Mouse (Mus musculus) liver, embryonic 13.5 days (tissue): ENCODE measurements around the gene Rps16. TPM values are rescaled to one million over a fixed set of nuclear protein-coding genes. Genes with fewer than 3 reads are reported as not detected.

Experiments
- ATAC-seq: fragments of 200-750 bp; cut with Nextera tagmentation; 2 replicates; pipeline ENCODE4 v1.8.0; 2017; ENCODE audit warnings: low read depth, mild to moderate bottlenecking, moderate number of reproducible peaks, moderate library complexity
- DNase-seq: peaks from one replicate; pipeline ENCODE4 v3.0.0; 2022
- H3K27ac ChIP-seq: fragments of 300-500 bp; sonication (generic); 2 replicates; pipeline ENCODE4 v1.5.1; 2015; ENCODE audit warnings: moderate library complexity, mild to moderate bottlenecking, inconsistent platforms
- H3K27me3 ChIP-seq: fragments of 300-500 bp; sonication (generic); 2 replicates; pipeline ENCODE4 v1.6.1; 2015; ENCODE audit warnings: mild to moderate bottlenecking, inconsistent platforms
- H3K36me3 ChIP-seq: fragments of 300-500 bp; sonication (generic); 2 replicates; pipeline ENCODE4 v1.6.1; 2015; ENCODE audit warnings: mild to moderate bottlenecking, inconsistent platforms
- H3K4me1 ChIP-seq: fragments of 300-500 bp; sonication (generic); replicated peaks from 2 replicates; pipeline ENCODE4 v1.6.1; 2015; ENCODE audit warnings: inconsistent platforms
- H3K4me2 ChIP-seq: fragments of 300-500 bp; sonication (generic); 2 replicates; pipeline ENCODE4 v1.6.1; 2015; ENCODE audit warnings: inconsistent platforms, mild to moderate bottlenecking, moderate library complexity
- H3K4me3 ChIP-seq: fragments of 300-500 bp; sonication (generic); replicated peaks from 2 replicates; pipeline ENCODE4 v1.5.1; 2015; ENCODE audit warnings: mild to moderate bottlenecking, inconsistent platforms
- H3K9ac ChIP-seq: fragments of 300-500 bp; sonication (generic); 2 replicates; pipeline ENCODE4 v1.6.1; 2015; ENCODE audit warnings: mild to moderate bottlenecking, inconsistent platforms
- H3K9me3 ChIP-seq: fragments of 300-500 bp; sonication (generic); replicated peaks from 2 replicates; pipeline ENCODE4 v1.6.1; 2016; ENCODE audit warnings: inconsistent platforms
- WGBS: fragments of 180-500 bp; shearing (Covaris S2); methylation state at CpG from one replicate; pipeline ENCODE4 v1.1.7; 2015; ENCODE audit not compliant: insufficient replicate concordance; 5-methylcytosine and 5-hydroxymethylcytosine counted together
- polyA plus RNA-seq: library from polyadenylated mRNA; unstranded; fragments of >200 nt; fragmentation: Nextera tagmentation; extraction: Ambion mirVana; gene quantifications from 2 replicates; pipeline ENCODE4 v1.2.1, GENCODE M21; 2015

Gene Rps16
- polyA plus RNA-seq, 1 experiment from 2014 or later: 964 TPM

DNA sequence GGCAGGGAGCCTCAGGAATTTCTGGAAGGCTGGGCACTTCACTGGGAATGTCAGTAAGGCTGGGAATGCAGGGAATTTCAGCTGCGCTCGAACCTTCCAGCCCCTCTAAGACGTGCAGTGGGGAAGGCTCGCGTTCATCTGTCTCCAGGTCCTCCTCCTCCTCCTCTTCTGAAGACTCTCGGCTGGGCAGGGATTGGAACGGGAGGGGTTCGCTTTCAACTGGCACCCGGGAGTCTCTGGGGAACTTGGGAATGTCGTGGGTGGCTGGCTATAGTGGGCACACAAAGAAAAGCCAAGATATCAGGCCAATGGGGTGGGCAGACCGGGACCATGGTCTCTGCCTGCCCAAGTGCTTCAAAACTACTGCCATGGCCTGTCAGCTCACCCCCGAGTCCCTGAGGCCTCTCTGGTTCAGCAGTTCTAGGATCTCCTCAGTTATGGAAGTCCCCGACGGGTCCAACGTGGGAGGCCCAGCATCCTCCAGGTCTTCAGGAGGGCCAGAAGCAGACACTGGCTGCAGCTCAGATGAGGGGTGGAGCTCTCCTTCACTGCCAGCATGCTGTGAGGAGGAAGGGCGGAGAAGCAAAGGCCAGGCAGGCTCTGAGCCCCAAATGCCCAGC is 12.1 kb downstream of the Rps16 start:
- Histone ChIP-seq H3K9ac (no peak overlapping the region), H3K4me3 (no peak overlapping the region), H3K27ac (no peak overlapping the region), H3K36me3 (peaks cover 31% of the 10 kb centered on the region), H3K4me2 (no peak overlapping the region), H3K4me1 (peaks cover 16% of the 10 kb centered on the region), H3K27me3 (no peaks in the 10 kb centered on the region), H3K9me3 (no peaks in the 10 kb centered on the region)
- WGBS: 72% methylated on average over 16 of the region's 16 CpGs
- ATAC-seq (no peak), DNase-seq (no peak)

DNA sequence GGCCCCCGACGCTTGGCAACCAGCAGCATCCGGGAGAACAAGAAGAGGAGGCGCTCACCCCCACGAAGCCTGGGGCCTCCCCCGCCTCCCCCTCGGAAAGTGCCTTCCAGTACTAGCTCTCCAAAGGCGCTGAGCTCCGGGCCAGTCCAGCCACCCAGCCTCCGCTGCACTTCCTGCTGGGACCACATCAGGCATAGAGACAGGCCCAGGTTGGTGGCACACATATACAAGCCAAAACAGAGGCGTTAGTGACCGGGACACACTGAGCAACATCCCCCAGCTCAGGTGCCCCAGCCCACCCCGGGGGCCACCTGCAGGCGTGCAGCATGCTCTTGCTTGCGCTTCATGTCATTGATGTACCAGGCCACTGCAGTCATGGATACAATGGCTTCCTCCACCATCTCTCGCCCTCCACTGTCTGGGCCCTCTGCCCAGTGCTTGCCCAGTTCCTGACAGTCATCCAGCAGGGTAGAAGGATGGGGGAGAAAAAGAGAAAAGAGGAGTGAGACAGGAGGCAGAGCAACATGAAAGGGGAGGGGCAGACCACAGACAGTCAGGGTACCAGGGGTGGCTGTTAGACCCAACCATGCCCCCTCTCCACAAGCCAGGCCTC is 17.3 kb downstream of the Rps16 start:
- no peak overlapping the region for H3K4me2 ChIP-seq
- no peak overlapping the region for H3K9ac ChIP-seq
- H3K36me3 ChIP-seq: peaks cover 14% of the 10 kb centered on the region
- ATAC-seq (no peak), DNase-seq (no peak)
- H3K9me3 ChIP-seq: no peaks in the 10 kb centered on the region
- no peak overlapping the region for H3K27ac ChIP-seq
- no peak overlapping the region for H3K4me3 ChIP-seq
- peaks cover 28% of the 10 kb centered on the region for H3K4me1 ChIP-seq
- H3K27me3 ChIP-seq: peaks cover 18% of the 10 kb centered on the region; the same call in 1 of the 2 replicates
- 76% methylated on average over 16 of the region's 16 CpGs for WGBS

DNA sequence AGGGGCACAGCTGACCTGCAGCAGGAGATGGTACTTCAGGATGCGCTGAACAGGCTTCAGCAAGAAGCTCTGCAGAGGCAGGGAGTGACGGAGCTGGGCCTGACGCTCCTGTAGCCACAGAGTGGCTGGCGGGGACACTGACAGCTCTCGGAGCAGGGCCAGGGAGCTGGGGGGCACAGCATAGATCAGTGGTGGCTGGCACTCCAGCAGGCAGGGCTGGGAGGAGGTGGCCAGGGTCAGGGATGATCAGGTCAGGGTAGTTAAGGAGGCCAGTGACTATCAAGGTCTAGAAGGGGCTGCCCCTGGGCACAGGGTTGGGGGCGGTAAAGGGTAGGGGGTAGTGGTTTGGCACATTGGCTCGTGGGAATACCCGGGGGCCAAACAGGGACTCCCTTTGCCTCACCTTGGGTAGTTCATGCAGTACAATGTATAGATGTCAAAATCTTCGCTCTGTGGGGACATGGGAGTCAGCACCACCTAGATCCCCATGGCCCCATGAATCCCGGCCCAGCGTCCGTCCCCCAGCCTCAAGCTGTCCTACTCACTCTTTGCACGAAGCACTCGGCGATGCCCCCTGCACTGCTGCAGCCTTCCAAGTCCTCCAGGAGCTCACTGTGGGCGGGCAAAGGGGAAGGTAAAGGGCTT is 17.9 kb downstream of the Rps16 start:
- Histone ChIP-seq H3K36me3 (peaks cover 14% of the 10 kb centered on the region), H3K27me3 (peaks cover 18% of the 10 kb centered on the region; the same call in 1 of the 2 replicates), H3K4me2 (no peak overlapping the region), H3K4me1 (peaks cover 33% of the 10 kb centered on the region), H3K9ac (no peak overlapping the region), H3K27ac (no peak overlapping the region), H3K4me3 (no peak overlapping the region), H3K9me3 (no peaks in the 10 kb centered on the region)
- DNase-seq (no peak), ATAC-seq (no peak)
- WGBS: 73% methylated on average over 16 of the region's 16 CpGs

DNA sequence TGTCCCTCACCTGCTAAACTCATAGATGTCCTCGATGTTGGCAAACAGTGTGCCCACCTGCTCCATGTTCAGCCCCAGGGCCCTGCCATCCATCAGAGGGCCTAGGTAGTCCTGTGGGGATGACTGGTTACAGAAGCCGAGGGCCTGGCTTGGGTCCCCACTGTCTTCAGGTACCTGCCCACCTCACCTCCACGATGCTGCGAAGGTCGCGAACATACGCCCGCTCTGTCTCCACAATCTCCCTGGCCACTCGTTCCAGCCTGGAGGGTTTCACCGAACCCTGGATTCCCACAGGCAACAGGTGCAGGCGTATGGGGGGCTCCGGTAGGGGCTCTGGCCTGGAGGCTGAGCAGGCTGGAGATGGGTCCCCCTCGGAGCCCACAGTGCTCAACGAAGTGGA is 19.6 kb downstream of the Rps16 start:
- Histone ChIP-seq H3K4me1 (peaks cover 50% of the 10 kb centered on the region), H3K27ac (no peak overlapping the region), H3K36me3 (peaks cover 14% of the 10 kb centered on the region), H3K4me2 (peak overlapping the region; percentile 98), H3K27me3 (peaks cover 18% of the 10 kb centered on the region; the same call in 1 of the 2 replicates), H3K9ac (0 out of 2 replicates have a peak overlapping the region, but pooled peaks have one; percentile 81), H3K9me3 (no peaks in the 10 kb centered on the region), H3K4me3 (peak overlapping the region; percentile 73; the same call in 1 of the 2 replicates)
- 84% methylated on average over 14 of the region's 14 CpGs for WGBS
- DNase-seq (no peak), ATAC-seq (no peak)

DNA sequence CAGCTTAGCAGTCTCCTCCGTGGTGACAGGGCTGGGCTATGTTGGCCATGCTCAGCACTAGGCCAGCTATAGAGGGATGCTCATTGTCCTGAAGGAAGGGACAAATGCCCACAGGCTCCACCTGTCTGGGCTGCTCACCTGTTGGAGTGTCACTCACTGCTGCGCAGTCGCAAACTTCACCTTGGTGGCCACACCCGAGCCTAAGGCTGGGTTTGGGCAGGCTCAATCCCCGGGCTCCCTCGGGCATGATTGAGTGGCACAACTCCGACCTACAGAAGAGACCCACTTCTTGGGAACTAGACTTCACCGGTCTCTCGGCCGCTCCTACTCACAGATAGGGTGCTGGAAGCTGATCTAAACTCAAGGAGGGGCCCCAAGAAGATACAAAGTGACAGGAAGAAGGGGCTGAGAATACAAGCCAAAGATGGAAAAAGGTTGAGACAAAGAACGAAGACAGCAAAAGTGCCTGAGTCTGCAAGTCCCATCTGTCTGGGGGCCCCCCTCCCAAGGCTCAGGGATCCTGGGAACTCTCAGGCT is 20.6 kb downstream of the Rps16 start:
- 14% methylated on average over 11 of the region's 11 CpGs for WGBS

DNA sequence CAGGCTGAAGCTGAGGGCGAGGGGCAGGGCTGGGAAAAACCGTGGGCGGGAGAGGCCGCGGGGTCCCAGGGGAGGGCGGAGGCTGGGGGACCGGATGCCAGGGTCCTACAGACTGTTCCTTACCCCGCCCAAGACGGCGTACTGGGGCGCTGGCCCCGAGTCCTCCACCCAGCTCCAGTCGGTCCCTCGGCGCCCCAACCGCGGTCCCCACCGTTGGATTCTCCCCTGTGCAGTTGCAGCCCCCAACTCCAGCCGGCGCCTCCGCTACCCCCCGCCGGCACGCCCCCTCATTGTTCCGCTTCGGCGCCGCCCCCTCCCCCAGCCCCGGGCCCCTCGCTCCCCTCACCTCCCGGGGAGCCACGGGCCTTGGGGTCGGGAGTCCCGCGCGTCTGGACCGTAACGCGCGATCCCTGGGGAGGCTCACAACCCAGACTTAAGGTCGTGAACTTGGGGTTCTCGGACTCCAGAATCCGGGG is 21.1 kb downstream of the Rps16 start:
- Histone ChIP-seq H3K9ac (peak overlapping the region; percentile 81), H3K4me3 (peak overlapping the region; percentile 73), H3K27ac (peak overlapping the region; percentile 86), H3K36me3 (peaks cover 11% of the 10 kb centered on the region), H3K4me1 (peaks cover 63% of the 10 kb centered on the region), H3K27me3 (peaks cover 18% of the 10 kb centered on the region; the same call in 1 of the 2 replicates), H3K4me2 (peak overlapping the region; percentile 98), H3K9me3 (no peaks in the 10 kb centered on the region)
- ATAC-seq (no peak), DNase-seq (no peak)
- under 1% methylated on average over 43 of the region's 43 CpGs for WGBS

More for the DNA sequence above, 20.6 kb downstream of the Rps16 start:
- Histone ChIP-seq H3K27me3 (peaks cover 18% of the 10 kb centered on the region; the same call in 1 of the 2 replicates), H3K4me2 (peak overlapping the region; percentile 98), H3K9ac (peak overlapping the region; percentile 81), H3K27ac (peak overlapping the region; percentile 86), H3K4me1 (peaks cover 58% of the 10 kb centered on the region), H3K4me3 (peak overlapping the region; percentile 73), H3K9me3 (no peaks in the 10 kb centered on the region), H3K36me3 (peaks cover 12% of the 10 kb centered on the region)
- DNase-seq (no peak), ATAC-seq (no peak)

DNA sequence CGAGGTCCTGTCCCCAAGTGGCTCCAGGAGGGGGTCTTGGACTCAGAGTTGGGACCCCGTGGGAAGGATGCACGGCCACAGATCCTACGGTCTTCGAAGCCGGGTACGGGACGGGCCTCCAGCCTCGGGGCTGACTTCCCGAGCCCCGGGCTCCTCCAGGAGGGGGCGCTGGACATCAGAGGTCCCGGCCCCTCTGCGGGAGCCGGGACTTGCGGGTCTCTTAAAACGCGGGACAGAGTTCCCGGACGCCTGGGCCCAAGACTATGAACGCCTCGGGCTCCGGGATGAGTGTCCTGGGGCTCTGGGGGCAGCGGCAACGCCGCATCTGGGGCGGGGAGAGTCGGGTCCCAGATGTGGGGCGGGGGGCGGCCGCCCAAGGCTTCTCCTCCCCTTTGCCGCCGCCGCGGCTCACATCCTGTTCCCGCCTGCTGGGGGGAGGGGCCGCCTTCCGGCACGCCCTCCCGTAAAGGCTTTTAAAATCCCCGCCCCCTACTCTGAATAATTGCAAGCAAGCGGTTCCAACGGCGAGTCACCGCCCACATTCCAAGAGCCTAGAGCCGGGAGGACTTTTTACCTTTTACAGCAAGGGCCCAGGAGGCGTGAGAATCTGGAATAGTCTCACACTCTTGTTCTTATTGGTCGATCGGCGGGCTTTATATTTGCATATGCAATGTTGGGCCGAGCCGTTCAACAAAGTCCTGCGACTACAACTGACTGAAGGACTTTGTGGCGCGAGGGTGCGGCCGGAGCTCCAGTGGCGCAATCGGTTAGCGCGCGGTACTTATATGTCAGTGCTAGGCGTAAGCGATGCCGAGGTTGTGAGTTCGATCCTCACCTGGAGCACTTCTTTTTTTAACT is 22.0 kb downstream of the Rps16 start, which contains the start of gene Plekhg2:
Gene Plekhg2, minus strand, starts transcription at position 349 of the 858 bp plus-strand sequence.
- under 1% methylated on average over 63 of the region's 66 CpGs for WGBS
- Histone ChIP-seq H3K27me3 (peaks cover 18% of the 10 kb centered on the region; the same call in 1 of the 2 replicates), H3K4me2 (peak within 1 kb of the TSS; percentile 98), H3K9me3 (no peaks in the 10 kb centered on the region), H3K27ac (peak within 1 kb of the TSS; percentile 86), H3K4me1 (peaks cover 72% of the 10 kb centered on the region), H3K9ac (peak within 1 kb of the TSS; percentile 81), H3K36me3 (peaks cover 13% of the 10 kb centered on the region), H3K4me3 (peak within 1 kb of the TSS; percentile 73)
- ATAC-seq (peak; percentile 83), DNase-seq (peak; percentile 95)

DNA sequence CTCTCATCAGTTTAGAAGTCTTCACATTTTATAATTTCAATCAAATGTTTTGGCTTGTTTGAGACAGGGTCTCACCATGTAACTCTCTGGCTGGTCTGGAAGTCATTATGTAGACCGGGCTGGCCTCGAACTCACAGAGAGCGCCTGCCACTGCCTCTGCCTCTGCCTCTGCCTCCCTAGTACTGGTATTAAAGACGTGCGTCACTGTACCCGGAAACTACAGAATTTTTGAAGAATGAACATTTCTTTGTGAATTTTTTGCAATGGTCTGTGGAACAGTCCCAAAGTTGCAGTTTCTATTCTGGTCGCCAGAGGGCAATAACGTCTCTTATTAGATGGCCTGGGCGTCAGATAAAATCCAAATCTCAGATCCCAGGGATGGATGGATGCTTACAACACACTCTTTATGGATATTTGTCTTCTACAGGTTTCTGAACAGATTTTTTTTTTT is 22.7 kb downstream of the Rps16 start:
- Histone ChIP-seq H3K27ac (peak overlapping the region; percentile 86), H3K4me3 (peak overlapping the region; percentile 73), H3K9me3 (no peaks in the 10 kb centered on the region), H3K27me3 (peaks cover 18% of the 10 kb centered on the region; the same call in 1 of the 2 replicates), H3K36me3 (peaks cover 16% of the 10 kb centered on the region), H3K9ac (peak overlapping the region; percentile 71), H3K4me1 (peaks cover 78% of the 10 kb centered on the region), H3K4me2 (peak overlapping the region; percentile 98)
- 1% methylated on average over 9 of the region's 9 CpGs for WGBS
- peak; percentile 65 for DNase-seq
- peak; percentile 1; the same call in 1 of the 2 replicates for ATAC-seq

DNA sequence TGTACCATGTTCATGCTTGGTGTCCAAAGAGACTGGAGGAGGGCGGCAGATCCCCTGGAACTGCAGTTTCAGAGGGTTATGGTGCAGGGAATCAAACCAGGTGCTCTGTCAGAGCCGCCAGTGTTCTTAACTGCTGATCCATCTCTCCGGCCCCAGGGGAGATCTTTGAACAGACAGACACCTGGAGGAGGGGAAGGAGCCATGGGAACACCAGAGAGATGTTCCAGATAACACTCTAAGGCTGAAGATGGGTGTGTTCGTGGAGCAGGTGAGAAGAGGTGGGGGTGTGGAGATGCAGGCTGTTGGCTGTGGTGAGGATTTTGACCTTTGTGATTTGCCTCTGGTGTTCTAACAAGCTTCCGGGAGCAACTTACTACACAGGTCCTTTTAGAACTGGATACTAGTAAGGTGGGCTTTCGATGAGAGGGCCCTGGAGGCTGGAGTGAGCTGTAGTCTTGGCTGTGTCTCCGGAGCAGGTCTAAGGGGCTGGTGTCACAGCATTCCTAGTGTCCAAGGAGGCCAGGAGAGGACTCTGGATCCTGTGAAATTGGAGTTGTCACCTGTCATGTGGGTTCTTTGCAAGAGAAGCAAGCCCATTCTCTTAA is 23.5 kb downstream of the Rps16 start:
- H3K4me2 ChIP-seq: 0 out of 2 replicates have a peak overlapping the region, but pooled peaks have one; percentile 91
- peaks cover 10% of the 10 kb centered on the region for H3K36me3 ChIP-seq
- H3K4me3 ChIP-seq: no peak overlapping the region
- H3K27me3 ChIP-seq: peaks cover 18% of the 10 kb centered on the region; the same call in 1 of the 2 replicates
- no peak for ATAC-seq
- DNase-seq: no peak
- peak overlapping the region; percentile 91 for H3K27ac ChIP-seq
- H3K9me3 ChIP-seq: no peaks in the 10 kb centered on the region
- no peak overlapping the region for H3K9ac ChIP-seq
- WGBS: 77% methylated on average over 7 of the region's 7 CpGs
- H3K4me1 ChIP-seq: peaks cover 86% of the 10 kb centered on the region

DNA sequence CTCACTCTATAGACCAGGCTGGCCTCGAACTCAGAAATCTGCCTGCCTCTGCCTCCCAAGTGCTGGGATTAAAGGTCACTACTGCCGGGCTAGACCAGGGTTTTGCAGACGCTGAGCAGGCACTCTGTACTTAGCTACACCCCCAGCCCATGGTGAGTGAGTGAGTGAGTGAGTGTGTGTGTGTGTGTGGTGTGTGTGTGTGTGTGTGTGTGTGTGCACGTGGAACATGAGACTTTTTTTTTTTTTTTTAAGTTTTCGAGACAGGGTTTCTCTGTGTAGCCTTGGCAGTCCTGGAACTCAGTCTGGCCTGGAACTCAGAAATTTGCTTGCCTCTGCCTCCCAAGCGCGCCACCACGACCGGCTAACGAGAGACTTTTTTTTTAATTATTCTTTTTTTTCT is 24.2 kb downstream of the Rps16 start:
- DNase-seq: no peak
- Histone ChIP-seq H3K27me3 (peaks cover 18% of the 10 kb centered on the region; the same call in 1 of the 2 replicates), H3K27ac (peak overlapping the region; percentile 91), H3K36me3 (peaks cover 10% of the 10 kb centered on the region), H3K4me2 (peak overlapping the region; percentile 91), H3K4me1 (peaks cover 89% of the 10 kb centered on the region), H3K9me3 (no peaks in the 10 kb centered on the region), H3K4me3 (peak overlapping the region; percentile 68; the same call in 1 of the 2 replicates), H3K9ac (peak overlapping the region; percentile 79; the same call in 1 of the 2 replicates)
- WGBS: 57% methylated on average over 10 of the region's 10 CpGs
- no peak for ATAC-seq
